Comparison of ENCODE assay signal across 27 mouse cellular contexts in genomic region chr7:48864671-48865458, GRCm38 (mm10). TPM values are rescaled to one million over a fixed set of nuclear protein-coding genes. Genes with fewer than 3 reads are reported as not detected.
A peak's percentile ranks its signal among the peaks of the same experiment; 100 is the strongest.
DNase-seq lines count a peak whose midpoint lies in the region; ATAC-seq and TF ChIP-seq lines count a peak whose summit lies in the region.
"Had no signal": no experiment of that assay in that cellular context is flagged by ENCODE, and none has a peak within 500 bp of the region (broad histone marks: within the 10 kb centered on the region; RNA-seq: fewer than 3 reads in every experiment).

No protein-coding gene starts in this region.

- no peak overlapping the region for H3K9ac ChIP-seq in liver, embryonic 12.5 days
- H3K9ac ChIP-seq in liver, embryonic 11.5 days (ENCODE audit: low read depth, low read length) = no peak overlapping the region
- H3K9ac ChIP-seq: embryonic facial prominence, embryonic 15.5 days; hindbrain, embryonic 15.5 days; intestine, embryonic 15.5 days; neural tube, embryonic 13.5 days; stomach, embryonic 15.5 days had no signal

- DNase-seq in liver, embryonic 11.5 days (ENCODE audit: low spot score) = no peak
- no peak for DNase-seq in thymus, postnatal 10 days (ENCODE audit: low spot score in 2 of 2)
- no peak for DNase-seq in gastrocnemius, adult 8-10 months (ENCODE audit: low spot score in 2 of 2)
- DNase-seq in layer of hippocampus, adult 2 months (ENCODE audit: low spot score in 2 of 2) = no peak
- DNase-seq: adrenal gland, postnatal 36 days; cerebellum, adult 9-10 months; kidney, adult 8-10 months; kidney, postnatal 14 days; midbrain, embryonic 14.5 days; right cerebral cortex, postnatal 4 days; thymus, adult 18-20 months; thymus, postnatal 4 days had no signal

- ATAC-seq in liver, embryonic 12.5 days = peak; percentile 31; the same call in 1 of the 2 replicates
- no peak for ATAC-seq in liver, embryonic 11.5 days (replicated peaks; ENCODE audit: low FRiP score)
- ATAC-seq in common myeloid progenitor, adult 5-6 weeks (replicated peaks; ENCODE audit: low read depth, poor library complexity, severe bottlenecking) = peak; percentile 76
- peak; percentile 33; the same call in 1 of the 2 replicates for ATAC-seq in megakaryocyte, adult 5-6 weeks (ENCODE audit: poor library complexity, severe bottlenecking)
- no peak for ATAC-seq in erythroid progenitor cell, adult 5-6 weeks (replicated peaks; ENCODE audit: low FRiP score, poor library complexity, severe bottlenecking)
- ATAC-seq: forebrain, embryonic 16.5 days; intestine, embryonic 15.5 days; lung, postnatal 0 days had no signal

- no peak for TF ChIP-seq CTCF in layer of hippocampus, adult 2 months (conservative IDR thresholded peaks at IDR 0.05)

- no peak overlapping the region for H3K4me2 ChIP-seq in liver, embryonic 12.5 days
- H3K4me2 ChIP-seq in liver, embryonic 11.5 days = no peak overlapping the region
- H3K4me2 ChIP-seq: embryonic facial prominence, embryonic 15.5 days; hindbrain, embryonic 15.5 days; intestine, embryonic 15.5 days; neural tube, embryonic 13.5 days; stomach, embryonic 15.5 days had no signal

- no peak overlapping the region for H3K4me3 ChIP-seq in liver, embryonic 12.5 days
- no peak overlapping the region for H3K4me3 ChIP-seq in liver, embryonic 11.5 days (ENCODE audit: low read depth, low read length)
- no peak overlapping the region for H3K4me3 ChIP-seq in layer of hippocampus, adult 2 months
- H3K4me3 ChIP-seq: embryonic facial prominence, embryonic 15.5 days; heart, embryonic 10.5 days; hindbrain, embryonic 15.5 days; intestine, embryonic 15.5 days; limb, embryonic 10.5 days; neural tube, embryonic 13.5 days; stomach, embryonic 15.5 days had no signal

- H3K4me1 ChIP-seq in liver, embryonic 12.5 days = peaks cover 22% of the 10 kb centered on the region
- peaks cover 4% of the 10 kb centered on the region; the same call in 1 of the 2 replicates for H3K4me1 ChIP-seq in liver, embryonic 11.5 days (replicated peaks; ENCODE audit: control insufficient read depth, insufficient read depth, low read length)
- H3K4me1 ChIP-seq: embryonic facial prominence, embryonic 15.5 days; hindbrain, embryonic 15.5 days; intestine, embryonic 15.5 days; limb, embryonic 10.5 days; neural tube, embryonic 13.5 days; stomach, embryonic 15.5 days had no signal

- peaks cover 60% of the 10 kb centered on the region for H3K36me3 ChIP-seq in liver, embryonic 12.5 days
- peaks cover 34% of the 10 kb centered on the region for H3K36me3 ChIP-seq in liver, embryonic 11.5 days (ENCODE audit: control insufficient read depth, insufficient read depth, low read length)
- H3K36me3 ChIP-seq: hindbrain, embryonic 15.5 days; neural tube, embryonic 13.5 days had no signal

- H3K9me3 ChIP-seq in liver, embryonic 12.5 days (replicated peaks) = no peaks in the 10 kb centered on the region
- H3K9me3 ChIP-seq in liver, embryonic 11.5 days (ENCODE audit: control insufficient read depth, low read length) = no peaks in the 10 kb centered on the region
- H3K9me3 ChIP-seq: embryonic facial prominence, embryonic 15.5 days; heart, embryonic 10.5 days; hindbrain, embryonic 15.5 days; intestine, embryonic 15.5 days; limb, embryonic 10.5 days; neural tube, embryonic 13.5 days; stomach, embryonic 15.5 days had no signal

- H3K27me3 ChIP-seq in liver, embryonic 12.5 days (replicated peaks) = no peaks in the 10 kb centered on the region
- H3K27me3 ChIP-seq in liver, embryonic 11.5 days (replicated peaks; ENCODE audit: control insufficient read depth, insufficient read depth, low read length) = no peaks in the 10 kb centered on the region
- H3K27me3 ChIP-seq: embryonic facial prominence, embryonic 15.5 days; hindbrain, embryonic 15.5 days; intestine, embryonic 15.5 days; neural tube, embryonic 13.5 days; stomach, embryonic 15.5 days had no signal

- no peak overlapping the region for H3K27ac ChIP-seq in liver, embryonic 12.5 days
- H3K27ac ChIP-seq in liver, embryonic 11.5 days (ENCODE audit: low read depth, low read length) = no peak overlapping the region
- H3K27ac ChIP-seq in layer of hippocampus, adult 2 months = no peak overlapping the region
- H3K27ac ChIP-seq: embryonic facial prominence, embryonic 15.5 days; heart, embryonic 10.5 days; hindbrain, embryonic 15.5 days; intestine, embryonic 15.5 days; limb, embryonic 10.5 days; neural tube, embryonic 13.5 days; stomach, embryonic 15.5 days had no signal

- 49% methylated on average over 9 of the region's 9 CpGs for WGBS in liver, embryonic 12.5 days (ENCODE audit: insufficient replicate concordance)
- 66% methylated on average over 9 of the region's 9 CpGs for WGBS in liver, embryonic 11.5 days

RNA-seq across cellular contexts. Expression of gene E2f8, which starts 16.5 kb away (rescaled TPM):
- polyA plus RNA-seq in liver, embryonic 12.5 days (2016; fragmentation: Nextera tagmentation; extraction: Ambion mirVana) = 34.5 and 38.7 TPM in 2 replicates
- polyA plus RNA-seq in liver, embryonic 11.5 days (2014; fragmentation: Nextera tagmentation; extraction: Ambion mirVana) = 37.2 and 37.8 TPM in 2 replicates
- 35.6 and 46.1 TPM in 2 replicates for total RNA-seq in common myeloid progenitor, adult 5-6 weeks (2017)
- total RNA-seq in megakaryocyte, adult 5-6 weeks (2015) = 129 and 131 TPM in 2 replicates
- total RNA-seq in megakaryocyte, adult 5-6 weeks (2017) = 40.6 and 49.7 TPM in 2 replicates
- total RNA-seq in gastrocnemius, adult 8-10 months (2022) = under 1 TPM in 2 of 4 experiments, not detected in 2; 0.16 to 0.34 TPM
- total RNA-seq in erythroid progenitor cell, adult 5-6 weeks (2015; ENCODE audit: low replicate concordance) = 418 and 438 TPM in 2 replicates
- total RNA-seq in erythroid progenitor cell, adult 5-6 weeks (2017; ENCODE audit: low replicate concordance) = 278 and 339 TPM in 2 replicates
- total RNA-seq in layer of hippocampus, adult 2 months (2021) = under 1 TPM; 0.25 to 0.49 TPM

RNA-seq across cellular contexts. Expression of gene Csrp3, which starts 17.0 kb away (rescaled TPM):
- polyA plus RNA-seq in liver, embryonic 12.5 days (2016; fragmentation: Nextera tagmentation; extraction: Ambion mirVana) = 0.27 and 0.86 TPM in 2 replicates
- 5.1 and 14.4 TPM in 2 replicates for polyA plus RNA-seq in liver, embryonic 11.5 days (2014; fragmentation: Nextera tagmentation; extraction: Ambion mirVana)
- 8.3 and 20.8 TPM in 2 replicates for total RNA-seq in common myeloid progenitor, adult 5-6 weeks (2017)
- total RNA-seq in megakaryocyte, adult 5-6 weeks (2015) = 10.7 and 12.1 TPM in 2 replicates
- total RNA-seq in megakaryocyte, adult 5-6 weeks (2017) = 9.2 and 12.2 TPM in 2 replicates
- 100 to 1,000 TPM; 106 to 187 (median 120) TPM for total RNA-seq in gastrocnemius, adult 8-10 months (2022)
- total RNA-seq in erythroid progenitor cell, adult 5-6 weeks (2015; ENCODE audit: low replicate concordance) = 4.0 TPM in 1 of 2 replicates, not detected in the other
- total RNA-seq in erythroid progenitor cell, adult 5-6 weeks (2017; ENCODE audit: low replicate concordance) = 1.7 TPM in 1 of 2 replicates, not detected in the other
- not detected for total RNA-seq in layer of hippocampus, adult 2 months (2021)
- total RNA-seq: adrenal gland, postnatal 36 days; layer of hippocampus, adult 18-20 months; layer of hippocampus, postnatal 25 days had no signal
- polyA plus RNA-seq: forebrain, embryonic 16.5 days had no signal

RNA-seq across cellular contexts. Expression of gene Nav2, which starts 43.7 kb away (rescaled TPM):
- polyA plus RNA-seq in liver, embryonic 12.5 days (2016; fragmentation: Nextera tagmentation; extraction: Ambion mirVana) = 2.6 and 2.8 TPM in 2 replicates
- 6.2 TPM in 2 replicates for polyA plus RNA-seq in liver, embryonic 11.5 days (2014; fragmentation: Nextera tagmentation; extraction: Ambion mirVana)
- 5.9 and 7.8 TPM in 2 replicates for total RNA-seq in common myeloid progenitor, adult 5-6 weeks (2017)
- total RNA-seq in megakaryocyte, adult 5-6 weeks (2015) = 9.8 and 10.5 TPM in 2 replicates
- 4.6 and 7.2 TPM in 2 replicates for total RNA-seq in megakaryocyte, adult 5-6 weeks (2017)
- total RNA-seq in gastrocnemius, adult 8-10 months (2022) = 10 to 100 TPM; 15.9 to 30.8 (median 25.7) TPM
- 9.7 and 29.8 TPM in 2 replicates for total RNA-seq in erythroid progenitor cell, adult 5-6 weeks (2015; ENCODE audit: low replicate concordance)
- 3.1 and 3.7 TPM in 2 replicates for total RNA-seq in erythroid progenitor cell, adult 5-6 weeks (2017; ENCODE audit: low replicate concordance)
- 100 to 1,000 TPM in 1 of 2 experiments, 10 to 100 TPM in 1; 84.8 to 106 TPM for total RNA-seq in layer of hippocampus, adult 2 months (2021)

Comparison
In these comparisons a context has a peak if more than half of its experiments do, and no peak if none do; other contexts are left out.
1. ATAC-seq: peak in liver, embryonic 12.5 days (single experiment), common myeloid progenitor, adult 5-6 weeks (single experiment) and megakaryocyte, adult 5-6 weeks (single experiment); none in liver, embryonic 11.5 days (single experiment) and erythroid progenitor cell, adult 5-6 weeks (single experiment).
2. RNA of gene E2f8, which starts 16.5 kb away (total RNA-seq): 278 to 438 TPM in erythroid progenitor cell, adult 5-6 weeks, 40.6 to 131 TPM in megakaryocyte, adult 5-6 weeks and 35.6 to 46.1 TPM in common myeloid progenitor, adult 5-6 weeks; 0.25 to 0.49 TPM in layer of hippocampus, adult 2 months and 0.16 to 0.34 TPM in gastrocnemius, adult 8-10 months; every median in the first group is over 10 times any median in the second.